Mouse (Mus musculus) G1E (cell line): ENCODE measurements around the gene Sorbs1. TPM values are rescaled to one million over a fixed set of nuclear protein-coding genes. Genes with fewer than 3 reads are reported as not detected.

Source experiments
- ATAC-seq: 2 replicates; pipeline ENCODE4 v1.8.0; 2016; ENCODE audit warnings: mild to moderate bottlenecking; ENCODE audit not compliant: insufficient number of reproducible peaks, poor library complexity, low FRiP score, severe bottlenecking; ENCODE audit errors: extremely low read depth
- DNase-seq: peaks from one replicate; pipeline ENCODE4 v3.0.0; 2012; ENCODE audit warnings: low spot score
- H3K27me3 ChIP-seq: 2 replicates; pipeline ENCODE4 v1.6.1; 2012; ENCODE audit warnings: mild to moderate bottlenecking, low read length, inconsistent platforms; ENCODE audit not compliant: insufficient read depth
- H3K36me3 ChIP-seq: replicated peaks from 2 replicates; pipeline ENCODE3; 2012; ENCODE audit warnings: mild to moderate bottlenecking, inconsistent platforms
- H3K4me1 ChIP-seq: 2 replicates; pipeline ENCODE4 v1.6.1; 2012; ENCODE audit warnings: low read depth, low read length, inconsistent platforms, mixed read lengths; ENCODE audit not compliant: insufficient read depth
- H3K4me3 ChIP-seq: 2 replicates; pipeline ENCODE4 v1.5.1; 2012; ENCODE audit warnings: low read depth, mild to moderate bottlenecking, inconsistent platforms, low read length, moderate library complexity, mixed read lengths
- H3K9me3 ChIP-seq: replicated peaks from 2 replicates; pipeline ENCODE4 v1.6.1; 2012; ENCODE audit warnings: inconsistent platforms
- CTCF ChIP-seq: IDR thresholded peaks from 2 replicates; pipeline ENCODE4 v1.5.1; 2012; ENCODE audit warnings: low read depth, low read length, inconsistent platforms, mixed read lengths
- GATA1 ChIP-seq: IDR thresholded peaks from 2 replicates; pipeline ENCODE4 v1.6.1; 2012; ENCODE audit warnings: borderline replicate concordance, low read length, inconsistent platforms, mixed read lengths
- GATA2 ChIP-seq: IDR thresholded peaks from 2 replicates; pipeline ENCODE4 v1.6.1; 2012; ENCODE audit warnings: low read depth, low read length, inconsistent platforms, borderline replicate concordance
- POLR2AphosphoS5 ChIP-seq: IDR thresholded peaks from 2 replicates; pipeline ENCODE4 v1.6.1; 2012; ENCODE audit warnings: low read depth, low read length, inconsistent platforms; ENCODE audit not compliant: insufficient replicate concordance
- TAL1 ChIP-seq: conservative IDR thresholded peaks from 2 replicates; pipeline ENCODE4 v1.6.1; 2012; ENCODE audit warnings: low read depth, low read length, inconsistent platforms, mixed read lengths
- polyA plus RNA-seq: library from polyadenylated mRNA; stranded (reverse); fragments of >175 nt; gene quantifications from 2 replicates; pipeline ENCODE4 v1.2.3, GENCODE M21; 2012
- total RNA-seq, 2 experiments: library from RNA; stranded (forward) in 1 of 2; stranded (reverse) in 1 of 2; fragments of 200-1000 nt in 1 of 2; fragments of >200 nt in 1 of 2; fragmentation: Nextera tagmentation in 1 of 2; gene quantifications; 2 replicates each; pipeline ENCODE4 v1.2.3; 2014 to 2017

Sorbs1 gene
- total and polyA plus RNA-seq, 3 experiments = 9.2 to 64.2 (median 19.2) TPM

GRCm38 (mm10) chr19:40374720-40375119 lies 138.9 kb downstream of the Sorbs1 start:
- Histone ChIP-seq H3K9me3 (no peaks in the 10 kb centered on the region), H3K36me3 (peaks cover 81% of the 10 kb centered on the region), H3K4me3 (no peak overlapping the region), H3K27me3 (no peaks in the 10 kb centered on the region), H3K4me1 (no peaks in the 10 kb centered on the region)
- no peak for DNase-seq
- TF ChIP-seq CTCF = no peak
- TF ChIP-seq GATA2 = no peak
- no peak for TF ChIP-seq POLR2AphosphoS5
- TF ChIP-seq GATA1 = no peak
- ATAC-seq = no peak

DNA sequence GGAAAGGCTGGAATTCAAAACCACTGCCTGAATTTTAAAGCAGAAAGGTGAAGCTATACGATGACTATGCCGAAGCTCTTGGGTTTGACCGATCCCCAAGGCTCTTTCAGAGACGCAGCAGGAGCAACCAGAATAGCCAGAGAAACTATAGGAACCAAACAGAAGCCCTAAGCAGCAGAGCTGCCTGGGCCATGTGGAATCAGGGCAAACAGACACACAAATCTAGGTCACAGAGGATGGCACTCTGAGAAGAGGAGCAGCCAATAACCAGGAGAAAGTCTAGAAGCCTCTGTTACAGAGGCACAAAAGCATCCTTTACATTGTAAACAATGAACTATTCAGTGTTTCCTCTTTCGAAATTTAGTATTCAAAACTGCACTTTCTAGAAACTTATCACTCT lies 140.9 kb downstream of the Sorbs1 start:
- Histone ChIP-seq H3K4me3 (no peak overlapping the region), H3K9me3 (no peaks in the 10 kb centered on the region), H3K27me3 (no peaks in the 10 kb centered on the region), H3K36me3 (peaks cover 82% of the 10 kb centered on the region), H3K4me1 (no peaks in the 10 kb centered on the region)
- DNase-seq (no peak), ATAC-seq (no peak)
- TF ChIP-seq TAL1 (no peak), GATA1 (no peak), GATA2 (no peak), POLR2AphosphoS5 (no peak), CTCF (no peak)

GRCm38 (mm10) chr19:40371866-40372265 lies 141.7 kb downstream of the Sorbs1 start:
- Histone ChIP-seq H3K36me3 (peaks cover 79% of the 10 kb centered on the region), H3K4me1 (no peaks in the 10 kb centered on the region), H3K9me3 (no peaks in the 10 kb centered on the region), H3K4me3 (no peak overlapping the region), H3K27me3 (no peaks in the 10 kb centered on the region)
- DNase-seq (no peak), ATAC-seq (no peak)
- no peak for TF ChIP-seq CTCF
- no peak for TF ChIP-seq POLR2AphosphoS5

- TF ChIP-seq GATA1 = no peak
- TF ChIP-seq TAL1 = no peak
- no peak for TF ChIP-seq CTCF
- TF ChIP-seq POLR2AphosphoS5 = no peak
- no peak for TF ChIP-seq GATA2
- ATAC-seq = no peak
- H3K36me3 ChIP-seq = peaks cover 79% of the 10 kb centered on the region
Measured at GRCm38 (mm10) chr19:40369852-40370811, 143.4 kb downstream of the Sorbs1 start.

GRCm38 (mm10) chr19:40368517-40368916 lies 145.1 kb downstream of the Sorbs1 start:
- Histone ChIP-seq H3K9me3 (peaks cover 2% of the 10 kb centered on the region; the same call in 1 of the 2 replicates), H3K4me3 (no peak overlapping the region), H3K27me3 (no peaks in the 10 kb centered on the region), H3K4me1 (peaks cover 4% of the 10 kb centered on the region; the same call in 1 of the 2 replicates), H3K36me3 (peaks cover 86% of the 10 kb centered on the region)
- ATAC-seq = no peak
- TF ChIP-seq CTCF = no peak
- no peak for TF ChIP-seq GATA2
- TF ChIP-seq TAL1 = no peak
- no peak for TF ChIP-seq POLR2AphosphoS5
- DNase-seq = no peak

More at GRCm38 (mm10) chr19:40369852-40370811, 143.4 kb downstream of the Sorbs1 start:
- Histone ChIP-seq H3K4me3 (no peak overlapping the region), H3K4me1 (peaks cover 4% of the 10 kb centered on the region; the same call in 1 of the 2 replicates), H3K9me3 (no peaks in the 10 kb centered on the region), H3K27me3 (no peaks in the 10 kb centered on the region)
- no peak for DNase-seq

DNA sequence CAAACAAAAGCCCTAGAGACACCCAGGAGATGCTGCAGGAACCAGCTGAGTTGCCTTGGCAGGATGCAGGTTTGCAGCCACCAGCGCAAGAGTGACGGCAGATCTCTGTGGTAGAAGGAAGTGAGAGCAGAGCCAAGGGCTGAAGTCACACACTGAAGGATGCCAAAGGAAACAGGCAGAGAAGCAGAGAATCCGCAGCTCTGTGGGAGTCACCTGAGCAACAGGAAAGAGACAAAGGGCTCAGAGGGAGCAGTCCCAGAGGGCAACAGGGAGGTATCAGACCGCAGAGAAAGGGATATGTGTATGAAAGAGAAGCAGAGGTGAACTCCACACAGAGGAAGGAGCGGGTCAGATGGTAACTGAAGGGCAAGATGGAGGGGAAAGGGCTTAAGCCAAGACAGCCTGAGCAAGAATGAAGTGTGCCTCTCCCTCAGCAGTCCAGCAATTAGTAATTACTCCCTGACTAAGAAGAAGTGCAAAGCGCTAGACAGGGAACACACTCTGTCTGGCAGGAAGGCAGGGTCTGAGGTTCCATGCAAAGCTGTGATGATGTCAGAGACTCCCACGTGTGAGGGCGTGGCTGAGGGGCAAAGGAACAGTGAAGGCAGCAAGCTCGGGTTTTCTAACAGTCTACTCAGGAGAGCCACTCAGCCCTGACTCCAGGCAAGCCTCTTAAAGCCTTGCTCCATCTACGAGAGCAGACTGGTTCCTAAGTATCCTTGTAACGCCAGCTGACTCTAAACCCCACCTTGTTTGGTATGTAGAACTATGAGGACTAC lies 147.2 kb downstream of the Sorbs1 start:
- ATAC-seq = no peak

More for the DNA sequence above, 147.2 kb downstream of the Sorbs1 start:
- H3K9me3 ChIP-seq = peaks cover 4% of the 10 kb centered on the region; the same call in 1 of the 2 replicates
- H3K4me3 ChIP-seq = no peak overlapping the region
- H3K4me1 ChIP-seq = peaks cover 4% of the 10 kb centered on the region; the same call in 1 of the 2 replicates
- peaks cover 89% of the 10 kb centered on the region for H3K36me3 ChIP-seq
- DNase-seq = no peak
- TF ChIP-seq TAL1 (no peak), GATA1 (no peak), GATA2 (no peak), CTCF (no peak), POLR2AphosphoS5 (no peak)
- H3K27me3 ChIP-seq = no peaks in the 10 kb centered on the region
